Mouse (Mus musculus): ENCODE results near the gene Ppp1r13b.

GRCm38 (mm10) chr12:111794102-111794501 is 113.8 kb downstream of the Ppp1r13b start:
- TF ChIP-seq CTCF (IDR thresholded peaks at IDR 0.05; ENCODE audit: extremely low read depth, insufficient read depth, low read length) (no peak), POLR2A (IDR thresholded peaks at IDR 0.05; ENCODE audit: extremely low read depth, insufficient read depth, low read length) (no peak)
